Mouse (Mus musculus): Measurements from ENCODE around the gene Hist1h2ad. TPM values are rescaled to one million over a fixed set of nuclear protein-coding genes. Genes with fewer than 3 reads are reported as not detected.
"Not testable (repeated sequence)": the region's sequence is repeated elsewhere in the genome, so short reads cannot be mapped to it uniquely, and the experiment has no call there.

Gene Hist1h2ad
- polyA plus RNA-seq, 1 experiment from 2014 or later: 2.1 TPM

DNA sequence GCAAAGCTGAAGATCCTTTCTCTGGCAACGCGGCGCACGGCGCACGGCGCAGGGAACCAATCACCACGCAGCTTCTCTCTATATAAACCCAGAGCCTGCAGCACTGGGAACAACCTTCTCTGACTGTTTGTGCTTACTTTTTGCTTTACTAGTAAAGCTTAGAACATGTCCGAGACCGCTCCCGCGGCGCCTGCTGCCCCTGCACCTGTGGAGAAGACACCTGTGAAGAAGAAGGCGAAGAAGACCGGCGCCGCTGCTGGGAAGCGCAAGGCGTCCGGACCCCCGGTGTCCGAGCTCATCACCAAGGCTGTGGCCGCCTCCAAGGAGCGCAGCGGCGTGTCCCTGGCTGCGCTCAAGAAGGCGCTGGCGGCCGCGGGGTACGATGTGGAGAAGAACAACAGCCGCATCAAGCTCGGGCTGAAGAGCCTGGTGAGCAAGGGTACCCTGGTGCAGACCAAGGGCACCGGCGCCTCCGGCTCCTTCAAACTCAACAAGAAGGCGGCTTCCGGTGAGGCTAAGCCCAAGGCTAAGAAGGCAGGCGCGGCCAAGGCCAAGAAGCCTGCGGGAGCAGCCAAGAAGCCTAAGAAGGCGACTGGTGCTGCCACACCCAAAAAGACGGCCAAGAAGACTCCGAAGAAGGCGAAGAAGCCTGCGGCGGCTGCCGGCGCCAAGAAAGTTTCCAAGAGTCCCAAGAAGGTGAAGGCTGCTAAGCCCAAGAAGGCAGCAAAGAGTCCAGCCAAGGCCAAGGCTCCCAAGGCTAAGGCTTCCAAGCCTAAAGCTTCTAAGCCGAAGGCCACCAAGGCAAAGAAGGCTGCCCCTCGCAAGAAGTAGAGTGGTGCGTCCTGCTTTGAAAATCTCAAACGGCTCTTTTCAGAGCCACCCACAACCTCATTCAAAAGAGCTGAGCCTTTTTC lies 19.0 kb upstream of the Hist1h2ad start:
- H3K4me1 ChIP-seq (ENCODE audit: control insufficient read depth, insufficient read depth, low read length): no peaks in the 10 kb centered on the region
- H3K4me3 ChIP-seq (ENCODE audit: low read depth, low read length): peak overlapping the region; percentile 64
- peak overlapping the region; percentile 80 for H3K4me2 ChIP-seq (ENCODE audit: low read depth, low read length)
- no peaks in the 10 kb centered on the region for H3K9me3 ChIP-seq (replicated peaks; ENCODE audit: control insufficient read depth, low read length)
- peak overlapping the region; percentile 98 for H3K27ac ChIP-seq (replicated peaks; ENCODE audit: low read depth, low read length)
- no peaks in the 10 kb centered on the region for H3K27me3 ChIP-seq (ENCODE audit: control insufficient read depth, insufficient read depth, low read length)
- ATAC-seq (replicated peaks; ENCODE audit: insufficient number of reproducible peaks, low FRiP score, low TSS enrichment, low read depth) (peak; percentile 88), DNase-seq (ENCODE audit: low spot score) (peak; percentile 94)
- no peaks in the 10 kb centered on the region for H3K36me3 ChIP-seq (replicated peaks; ENCODE audit: control insufficient read depth, insufficient read depth, low read depth, low read length)
- H3K9ac ChIP-seq (replicated peaks; ENCODE audit: low read length): peak overlapping the region; percentile 80
- WGBS: under 1% methylated on average over 51 of the region's 54 CpGs

DNA sequence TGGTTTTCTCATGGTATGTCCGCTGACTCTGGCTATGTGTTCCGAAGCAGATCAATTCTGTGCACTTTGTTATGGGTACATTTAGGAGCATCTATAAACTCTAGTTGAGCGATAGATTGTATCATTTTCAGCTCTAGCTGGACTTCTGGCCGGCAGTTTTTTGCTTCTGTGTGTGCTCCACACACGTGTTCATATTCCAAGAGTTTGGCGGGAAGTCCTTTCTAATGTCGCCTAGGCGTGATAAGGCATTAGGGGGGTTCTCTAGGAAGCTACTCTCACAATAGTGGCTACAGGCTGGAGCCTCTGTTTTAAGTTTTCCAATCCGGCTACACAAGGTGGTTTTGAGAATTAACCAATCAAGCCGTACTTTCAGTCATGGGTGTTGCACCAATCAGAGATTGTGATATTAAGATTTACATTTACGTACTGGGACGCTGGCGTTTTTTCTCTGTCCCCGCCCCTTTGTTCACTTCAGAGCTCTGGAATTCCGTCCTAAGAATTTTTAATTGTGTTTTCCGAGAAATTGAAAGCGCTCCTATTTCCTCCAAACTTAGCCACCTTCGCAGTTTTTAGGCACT lies 18.3 kb upstream of the Hist1h2ad start:
- Histone ChIP-seq H3K27me3 (ENCODE audit: control insufficient read depth, insufficient read depth, low read length) (no peaks in the 10 kb centered on the region), H3K9ac (replicated peaks; ENCODE audit: low read length) (peak overlapping the region; percentile 80), H3K9me3 (replicated peaks; ENCODE audit: control insufficient read depth, low read length) (no peaks in the 10 kb centered on the region), H3K4me1 (ENCODE audit: control insufficient read depth, insufficient read depth, low read length) (no peaks in the 10 kb centered on the region), H3K36me3 (replicated peaks; ENCODE audit: control insufficient read depth, insufficient read depth, low read depth, low read length) (no peaks in the 10 kb centered on the region), H3K27ac (replicated peaks; ENCODE audit: low read depth, low read length) (peak overlapping the region; percentile 98), H3K4me2 (ENCODE audit: low read depth, low read length) (peak overlapping the region; percentile 80), H3K4me3 (ENCODE audit: low read depth, low read length) (peak overlapping the region; percentile 64)
- ATAC-seq (replicated peaks; ENCODE audit: insufficient number of reproducible peaks, low FRiP score, low TSS enrichment, low read depth): peak; percentile 76
- DNase-seq (ENCODE audit: low spot score): peak; percentile 96
- WGBS: 0% methylated on average over 18 of the region's 18 CpGs

DNA sequence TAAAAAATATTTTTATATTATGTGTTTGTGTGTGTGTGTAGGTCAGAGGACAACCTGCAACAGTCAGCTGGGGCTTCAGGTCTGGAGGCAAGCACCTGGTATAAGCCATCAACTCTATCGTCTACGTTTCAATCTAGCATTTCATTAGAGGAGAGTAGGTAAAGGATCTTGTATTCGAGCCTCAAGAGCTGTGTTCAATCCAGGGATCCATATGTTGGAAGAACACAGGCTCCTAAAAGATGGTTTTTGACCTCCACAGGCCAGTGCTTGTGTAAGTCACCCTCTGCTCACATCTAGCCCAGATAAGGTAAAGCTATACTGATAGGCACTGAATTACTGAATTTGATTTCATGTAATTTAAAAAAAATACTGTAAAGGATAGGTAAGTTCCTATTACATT lies 17.3 kb upstream of the Hist1h2ad start:
- H3K9ac ChIP-seq (replicated peaks; ENCODE audit: low read length): no peak overlapping the region; the same call in 1 of the 2 replicates
- H3K9me3 ChIP-seq (replicated peaks; ENCODE audit: control insufficient read depth, low read length): no peaks in the 10 kb centered on the region
- 75% methylated on average over 3 of the region's 3 CpGs for WGBS
- no peak overlapping the region for H3K4me3 ChIP-seq (ENCODE audit: low read depth, low read length)
- H3K4me1 ChIP-seq (ENCODE audit: control insufficient read depth, insufficient read depth, low read length): no peaks in the 10 kb centered on the region
- ATAC-seq (replicated peaks; ENCODE audit: insufficient number of reproducible peaks, low FRiP score, low TSS enrichment, low read depth): no peak
- H3K4me2 ChIP-seq (ENCODE audit: low read depth, low read length): peak overlapping the region; percentile 10; the same call in 1 of the 2 replicates
- no peaks in the 10 kb centered on the region for H3K27me3 ChIP-seq (ENCODE audit: control insufficient read depth, insufficient read depth, low read length)
- DNase-seq (ENCODE audit: low spot score): no peak
- H3K36me3 ChIP-seq (replicated peaks; ENCODE audit: control insufficient read depth, insufficient read depth, low read depth, low read length): no peaks in the 10 kb centered on the region
- H3K27ac ChIP-seq (replicated peaks; ENCODE audit: low read depth, low read length): peak overlapping the region; percentile 72; the same call in 1 of the 2 replicates

DNA sequence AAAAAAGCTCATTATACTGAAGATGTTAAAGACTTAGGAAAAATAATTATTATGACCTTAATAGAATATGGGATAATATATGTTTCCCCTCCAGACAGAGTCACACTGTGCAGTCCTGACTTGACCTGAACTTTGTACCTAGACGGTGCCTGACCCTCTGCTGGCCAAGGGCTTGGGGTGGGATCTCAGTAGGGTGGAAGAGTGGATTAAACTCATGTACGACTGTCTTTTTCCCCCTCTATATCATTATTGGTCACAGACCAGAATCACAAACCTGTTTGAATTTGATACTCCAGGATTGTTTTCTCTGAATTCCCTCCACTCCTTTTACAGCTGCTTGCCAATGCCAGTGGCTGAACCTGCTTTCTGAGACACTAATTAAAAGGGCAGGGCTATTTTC lies 13.5 kb upstream of the Hist1h2ad start:
- not testable (repeated sequence) for ATAC-seq (replicated peaks; ENCODE audit: insufficient number of reproducible peaks, low FRiP score, low TSS enrichment, low read depth); H3K27me3 ChIP-seq (ENCODE audit: control insufficient read depth, insufficient read depth, low read length); H3K27ac ChIP-seq (replicated peaks; ENCODE audit: low read depth, low read length); H3K9ac ChIP-seq (replicated peaks; ENCODE audit: low read length); H3K36me3 ChIP-seq (replicated peaks; ENCODE audit: control insufficient read depth, insufficient read depth, low read depth, low read length); H3K4me2 ChIP-seq (ENCODE audit: low read depth, low read length); H3K4me3 ChIP-seq (ENCODE audit: low read depth, low read length); DNase-seq (ENCODE audit: low spot score); H3K9me3 ChIP-seq (replicated peaks; ENCODE audit: control insufficient read depth, low read length); H3K4me1 ChIP-seq (ENCODE audit: control insufficient read depth, insufficient read depth, low read length)
- WGBS: 20% methylated on average over 2 of the region's 2 CpGs

GRCm38 (mm10) chr13:23561531-23561882 lies 12.7 kb upstream of the Hist1h2ad start:
- peak overlapping the region; percentile 52 for H3K9ac ChIP-seq (replicated peaks; ENCODE audit: low read length)
- H3K4me1 ChIP-seq (ENCODE audit: control insufficient read depth, insufficient read depth, low read length); H3K36me3 ChIP-seq (replicated peaks; ENCODE audit: control insufficient read depth, insufficient read depth, low read depth, low read length); ATAC-seq (replicated peaks; ENCODE audit: insufficient number of reproducible peaks, low FRiP score, low TSS enrichment, low read depth); H3K4me2 ChIP-seq (ENCODE audit: low read depth, low read length); H3K9me3 ChIP-seq (replicated peaks; ENCODE audit: control insufficient read depth, low read length); DNase-seq (ENCODE audit: low spot score); H3K27me3 ChIP-seq (ENCODE audit: control insufficient read depth, insufficient read depth, low read length): not testable (repeated sequence)
- H3K27ac ChIP-seq (replicated peaks; ENCODE audit: low read depth, low read length): peak overlapping the region; percentile 76
- 0% methylated on average over 2 of the region's 5 CpGs for WGBS
- H3K4me3 ChIP-seq (ENCODE audit: low read depth, low read length): peak overlapping the region; percentile 30

GRCm38 (mm10) chr13:23561883-23562659 lies 12.1 kb upstream of the Hist1h2ad start, which contains the start of gene Hist1h3e:
Gene Hist1h3e, minus strand, starts transcription at chr13:23562369.
- Histone ChIP-seq H3K4me3 (ENCODE audit: low read depth, low read length) (peak within 1 kb of the TSS; percentile 30), H3K27ac (replicated peaks; ENCODE audit: low read depth, low read length) (peak within 1 kb of the TSS; percentile 95), H3K9ac (replicated peaks; ENCODE audit: low read length) (peak within 1 kb of the TSS; percentile 67), H3K4me2 (ENCODE audit: low read depth, low read length) (peak within 1 kb of the TSS; percentile 62)
- H3K9me3 ChIP-seq (replicated peaks; ENCODE audit: control insufficient read depth, low read length); H3K27me3 ChIP-seq (ENCODE audit: control insufficient read depth, insufficient read depth, low read length); H3K4me1 ChIP-seq (ENCODE audit: control insufficient read depth, insufficient read depth, low read length); H3K36me3 ChIP-seq (replicated peaks; ENCODE audit: control insufficient read depth, insufficient read depth, low read depth, low read length): not testable (repeated sequence)
- under 1% methylated on average over 33 of the region's 67 CpGs for WGBS
- peak; percentile 97 for ATAC-seq (replicated peaks; ENCODE audit: insufficient number of reproducible peaks, low FRiP score, low TSS enrichment, low read depth)
- peak; percentile 97 for DNase-seq (ENCODE audit: low spot score)

DNA sequence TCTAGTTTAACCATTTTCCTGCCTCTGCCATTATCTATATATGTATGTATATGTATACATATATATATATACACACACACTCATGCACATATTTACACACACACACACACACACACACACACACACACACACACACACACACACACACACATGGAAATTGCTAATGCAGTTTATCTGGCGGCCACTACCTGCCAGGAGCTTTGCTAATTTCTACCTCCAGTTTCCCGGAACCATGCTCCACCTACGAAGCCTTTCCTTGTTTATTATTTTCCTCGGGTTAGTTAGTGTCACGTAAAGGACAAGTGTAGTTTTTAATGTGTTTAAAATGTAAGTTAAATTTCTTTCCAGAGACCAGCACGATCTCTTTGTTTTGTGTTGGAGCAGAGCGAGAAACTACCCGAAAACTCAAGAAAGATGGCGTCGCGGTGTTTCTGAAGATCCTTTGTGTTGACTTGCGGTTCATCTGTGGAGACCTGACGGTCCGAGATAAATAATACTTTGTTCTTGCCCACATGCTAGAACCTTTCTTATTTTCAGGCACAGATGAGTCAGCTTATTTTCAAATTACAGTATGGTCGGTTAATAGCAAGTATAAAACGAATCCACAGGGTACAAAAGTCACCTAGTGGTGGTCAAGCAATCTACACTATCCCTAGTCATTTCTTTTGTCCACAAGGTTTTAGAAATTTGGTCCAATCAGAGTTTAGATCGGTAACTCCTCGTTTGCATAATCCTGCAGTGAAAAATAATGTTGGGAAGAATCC lies 11.3 kb upstream of the Hist1h2ad start:
- WGBS: 4% methylated on average over 18 of the region's 18 CpGs
- DNase-seq (ENCODE audit: low spot score) (peak; percentile 82), ATAC-seq (replicated peaks; ENCODE audit: insufficient number of reproducible peaks, low FRiP score, low TSS enrichment, low read depth) (peak; percentile 41; the same call in 1 of the 2 replicates)
- no peaks in the 10 kb centered on the region for H3K27me3 ChIP-seq (ENCODE audit: control insufficient read depth, insufficient read depth, low read length)
- H3K4me3 ChIP-seq (ENCODE audit: low read depth, low read length): peak overlapping the region; percentile 30
- H3K27ac ChIP-seq (replicated peaks; ENCODE audit: low read depth, low read length): peak overlapping the region; percentile 95
- H3K9me3 ChIP-seq (replicated peaks; ENCODE audit: control insufficient read depth, low read length): no peaks in the 10 kb centered on the region
- H3K4me2 ChIP-seq (ENCODE audit: low read depth, low read length): peak overlapping the region; percentile 62
- H3K9ac ChIP-seq (replicated peaks; ENCODE audit: low read length): peak overlapping the region; percentile 67
- H3K36me3 ChIP-seq (replicated peaks; ENCODE audit: control insufficient read depth, insufficient read depth, low read depth, low read length): no peaks in the 10 kb centered on the region
- no peaks in the 10 kb centered on the region for H3K4me1 ChIP-seq (ENCODE audit: control insufficient read depth, insufficient read depth, low read length)

Data from embryonic facial prominence, embryonic 11.5 days (tissue).